20 mouse cellular contexts compared by ENCODE assay signal in genomic region chr2:36220891-36221290, GRCm38 (mm10).
"Had no signal": no experiment of that assay in that cellular context is flagged by ENCODE, and none has a peak within 500 bp of the region (broad histone marks: within the 10 kb centered on the region; RNA-seq: fewer than 3 reads in every experiment).

No protein-coding gene starts in this region.

- H3K36me3 ChIP-seq: limb, embryonic 13.5 days; liver, embryonic 13.5 days; midbrain, embryonic 12.5 days; midbrain, embryonic 15.5 days; neural tube, embryonic 12.5 days; neural tube, embryonic 15.5 days; stomach, embryonic 15.5 days had no signal

- H3K9ac ChIP-seq: limb, embryonic 13.5 days; liver, embryonic 13.5 days; lung, embryonic 14.5 days; midbrain, embryonic 12.5 days; midbrain, embryonic 15.5 days; neural tube, embryonic 12.5 days; neural tube, embryonic 15.5 days; stomach, embryonic 15.5 days had no signal

- H3K4me3 ChIP-seq: limb, embryonic 13.5 days; liver, embryonic 13.5 days; midbrain, embryonic 12.5 days; midbrain, embryonic 15.5 days; neural tube, embryonic 12.5 days; neural tube, embryonic 15.5 days; stomach, embryonic 15.5 days had no signal

- H3K27me3 ChIP-seq: limb, embryonic 13.5 days; liver, embryonic 13.5 days; midbrain, embryonic 12.5 days; midbrain, embryonic 15.5 days; neural tube, embryonic 12.5 days; stomach, embryonic 15.5 days had no signal

- H3K4me1 ChIP-seq: midbrain, embryonic 12.5 days; midbrain, embryonic 15.5 days; neural tube, embryonic 15.5 days had no signal

- ATAC-seq: midbrain, embryonic 15.5 days had no signal

- H3K9me3 ChIP-seq: limb, embryonic 13.5 days; liver, embryonic 13.5 days; midbrain, embryonic 12.5 days; midbrain, embryonic 15.5 days; neural tube, embryonic 12.5 days; neural tube, embryonic 15.5 days; stomach, embryonic 15.5 days had no signal

- H3K4me2 ChIP-seq: limb, embryonic 13.5 days; liver, embryonic 13.5 days; lung, embryonic 14.5 days; midbrain, embryonic 12.5 days; midbrain, embryonic 15.5 days; neural tube, embryonic 12.5 days; neural tube, embryonic 15.5 days; stomach, embryonic 15.5 days had no signal

- H3K27ac ChIP-seq: limb, embryonic 13.5 days; liver, embryonic 13.5 days; macrophage; midbrain, embryonic 12.5 days; midbrain, embryonic 15.5 days; neural tube, embryonic 12.5 days; neural tube, embryonic 15.5 days; stomach, embryonic 15.5 days had no signal

- DNase-seq: kidney, adult 9 months; kidney, postnatal 14 days; kidney, postnatal 4 days; left cerebral cortex, postnatal 4 days; liver, embryonic 13.5 days; lung, embryonic 14.5 days; lung, postnatal 10 days; right cerebral cortex, adult 18-20 months; right cerebral cortex, postnatal 14 days; spleen, adult 18-20 months; thymus, adult 2 months; thymus, postnatal 14 days; thymus, postnatal 4 days had no signal
